Mouse (Mus musculus): ENCODE data around the gene Ripply3.

Ripply3 gene

DNA sequence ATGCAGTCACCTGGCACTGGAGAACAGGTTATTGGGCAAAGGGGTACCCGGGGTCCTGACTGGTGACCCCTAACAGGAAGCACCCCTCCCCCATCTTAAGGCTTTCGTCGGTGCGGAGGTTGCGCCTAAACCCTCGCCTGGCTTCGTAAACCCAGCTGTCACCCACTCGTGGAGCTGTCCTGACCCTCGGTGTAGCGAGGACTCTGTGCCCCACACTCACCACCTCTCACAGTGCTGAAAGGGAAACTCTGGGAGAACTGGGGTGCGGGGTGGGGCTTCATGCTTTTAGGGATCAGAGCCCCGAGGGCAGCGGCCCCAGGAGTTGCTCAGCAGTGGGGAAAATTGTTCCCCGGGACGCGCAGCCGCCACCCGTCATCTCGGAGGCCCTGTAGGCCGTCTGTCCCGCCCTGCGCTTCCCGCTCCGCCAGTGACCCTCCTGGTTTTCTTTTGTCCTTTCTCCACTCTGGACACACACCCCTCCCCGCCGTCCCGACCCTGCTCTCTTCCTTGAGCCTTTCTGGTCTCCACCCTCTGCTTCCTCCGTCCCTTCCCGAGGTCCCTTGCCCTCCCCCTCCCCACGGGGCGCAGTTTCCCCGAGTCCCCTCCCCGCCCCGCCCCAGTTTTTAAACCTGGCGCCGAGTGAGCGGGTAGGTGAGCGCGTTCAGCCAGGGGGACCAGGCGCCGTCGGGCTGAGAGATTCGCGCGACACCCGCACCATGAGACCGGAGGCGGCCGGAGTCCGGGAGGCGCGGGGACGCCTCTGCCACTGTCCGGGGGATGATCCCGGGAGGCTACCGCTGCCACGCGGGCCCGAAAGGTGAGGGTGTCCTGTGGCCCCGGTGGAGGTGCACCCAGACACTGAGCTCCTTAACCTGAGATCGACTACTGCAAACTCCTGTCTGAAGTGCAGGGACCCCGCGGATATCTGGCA, at the start of gene Ripply3:
Ripply3 (plus strand) TSS at position 640 of the 931 bp plus-strand sequence.
- peak; percentile 36 to 50 for DNase-seq

- DNase-seq, result peak; percentile 15 to 26
Observed at GRCm38 (mm10) chr16:94283972-94284371, 44.2 kb upstream of the Ripply3 start.

GRCm38 (mm10) chr16:94287826-94288225, 40.4 kb upstream of the Ripply3 start:
- no peak for DNase-seq

GRCm38 (mm10) chr16:94289138-94290072, 38.8 kb upstream of the Ripply3 start:
- peak in 1 of 2 experiments; percentile 17 for DNase-seq

DNA sequence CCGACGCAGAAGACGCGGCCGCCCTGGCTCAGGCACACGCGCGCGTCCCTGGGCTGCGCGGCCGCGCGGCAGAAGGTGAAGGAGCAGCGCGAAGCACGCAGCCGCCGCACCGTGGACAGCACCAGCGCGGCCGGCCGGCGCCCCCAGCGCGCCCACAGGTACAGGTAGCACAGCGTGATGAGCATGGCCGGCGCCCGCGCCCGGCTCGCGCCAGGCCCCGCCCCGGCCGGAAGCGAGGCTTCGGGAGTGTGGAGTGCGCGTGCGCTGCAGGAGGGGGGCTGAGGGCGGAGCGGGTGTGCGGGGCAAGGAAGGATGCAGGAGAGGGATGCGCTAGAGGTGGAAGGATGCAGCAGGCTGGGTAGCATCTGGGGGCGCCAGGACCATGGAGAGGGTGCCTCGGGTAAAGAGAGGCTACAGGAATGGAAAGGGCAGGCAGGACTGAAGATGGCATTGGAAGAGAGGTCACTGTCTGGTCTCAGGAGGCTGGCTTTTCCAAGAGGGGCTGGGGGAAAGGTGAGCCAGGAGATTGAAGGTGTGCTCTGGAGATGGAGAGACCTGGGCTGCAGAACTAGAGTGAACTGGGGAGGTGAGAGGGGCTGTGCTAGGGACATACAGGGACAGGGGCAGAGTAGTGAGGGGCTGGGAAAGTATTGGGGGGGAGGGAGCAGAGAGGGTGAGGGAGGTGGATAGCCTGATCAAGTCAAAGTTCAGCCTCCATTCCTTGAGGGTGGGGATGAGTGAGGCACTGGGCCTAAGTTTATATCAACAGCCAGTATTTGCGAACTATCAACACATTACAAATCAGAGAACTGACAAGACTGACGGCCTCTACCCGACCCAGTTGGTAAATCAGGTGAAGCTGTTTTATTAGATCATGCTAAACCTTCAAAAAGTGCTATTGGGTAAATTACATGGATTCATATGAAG, 37.9 kb upstream of the Ripply3 start:
- peak; percentile 81 to 82 for DNase-seq

GRCm38 (mm10) chr16:94291141-94291540, 37.1 kb upstream of the Ripply3 start:
- DNase-seq, result no peak

GRCm38 (mm10) chr16:94298081-94298480, 30.1 kb upstream of the Ripply3 start:
- no peak for DNase-seq

GRCm38 (mm10) chr16:94299210-94299609, 29.0 kb upstream of the Ripply3 start:
- DNase-seq, result no peak

DNA sequence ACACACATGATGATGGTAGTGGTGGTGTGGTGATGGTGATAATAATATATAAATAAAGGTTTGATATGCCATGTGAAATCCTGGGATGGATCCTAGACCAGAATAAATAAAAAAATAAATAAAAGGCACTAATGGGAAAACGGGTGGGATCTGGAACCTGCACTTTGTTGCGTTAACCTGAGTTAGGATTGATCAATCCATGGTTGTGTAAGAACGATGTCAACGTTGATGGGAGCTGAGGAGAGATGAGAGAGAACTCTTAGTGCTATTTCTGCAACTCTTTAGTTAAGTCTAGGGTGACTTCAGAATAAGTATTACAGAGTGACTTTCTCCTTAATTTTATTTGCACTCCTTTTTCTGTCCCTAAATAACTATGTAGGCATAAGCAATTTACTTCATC, 27.0 kb upstream of the Ripply3 start:
- no peak for DNase-seq

DNA sequence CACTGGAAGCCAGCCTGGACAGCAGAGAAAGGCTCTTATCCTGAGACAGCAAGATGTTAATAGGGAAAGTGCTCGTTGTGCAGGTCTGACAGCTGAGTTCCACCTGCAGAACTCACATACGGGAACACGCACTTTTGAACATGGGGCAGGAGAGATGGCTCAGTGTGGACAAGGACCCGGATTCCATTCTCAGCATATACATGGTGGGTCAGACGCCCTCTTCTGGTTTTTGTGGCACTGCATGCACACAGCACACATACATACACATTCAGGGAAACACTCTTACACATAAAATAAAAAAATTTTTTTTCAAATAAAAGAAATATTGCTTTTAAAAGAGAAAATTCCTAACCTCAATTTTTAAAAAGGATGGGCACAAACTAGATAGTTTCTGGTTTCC, 26.5 kb upstream of the Ripply3 start:
- DNase-seq, result no peak

- peak; percentile 27 to 31 for DNase-seq
Observed at GRCm38 (mm10) chr16:94302274-94303202, 25.7 kb upstream of the Ripply3 start.

GRCm38 (mm10) chr16:94303203-94303535, 25.1 kb upstream of the Ripply3 start:
- no peak for DNase-seq

- DNase-seq, result no peak
Observed at GRCm38 (mm10) chr16:94307526-94307925, 20.7 kb upstream of the Ripply3 start.

DNA sequence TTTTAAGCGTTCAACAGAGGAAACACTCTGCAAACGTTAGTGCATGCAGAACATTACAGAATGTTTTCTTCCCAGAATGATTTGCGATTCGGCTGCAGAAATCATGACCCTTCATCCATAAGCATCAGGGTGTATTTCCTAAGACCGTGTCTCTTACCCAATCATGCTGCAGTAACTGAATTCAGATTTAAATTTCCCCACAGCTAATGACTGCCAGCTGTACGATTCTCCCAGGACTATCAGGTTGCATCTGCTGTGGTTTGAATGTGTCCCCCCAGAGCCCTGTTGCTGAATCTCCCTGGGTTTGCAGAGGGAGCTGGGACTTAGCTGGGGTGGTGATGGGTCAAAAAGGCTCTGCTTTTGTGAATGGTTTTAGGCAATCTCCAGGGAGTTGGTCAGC, 20.3 kb upstream of the Ripply3 start:
- DNase-seq, result no peak

GRCm38 (mm10) chr16:94309025-94309424, 19.2 kb upstream of the Ripply3 start:
- DNase-seq, result no peak

GRCm38 (mm10) chr16:94311416-94311815, 16.8 kb upstream of the Ripply3 start:
- DNase-seq, result no peak

- DNase-seq, result no peak
Observed at GRCm38 (mm10) chr16:94311931-94312330, 16.3 kb upstream of the Ripply3 start.

- DNase-seq, result peak; percentile 82 to 85
Observed at GRCm38 (mm10) chr16:94312663-94313228, 15.5 kb upstream of the Ripply3 start.

GRCm38 (mm10) chr16:94313229-94314030, 14.8 kb upstream of the Ripply3 start, which contains the start of gene Hlcs:
Gene Hlcs, minus strand, starts transcription at chr16:94313571.
- DNase-seq, result peak; percentile 97 to 99

DNA sequence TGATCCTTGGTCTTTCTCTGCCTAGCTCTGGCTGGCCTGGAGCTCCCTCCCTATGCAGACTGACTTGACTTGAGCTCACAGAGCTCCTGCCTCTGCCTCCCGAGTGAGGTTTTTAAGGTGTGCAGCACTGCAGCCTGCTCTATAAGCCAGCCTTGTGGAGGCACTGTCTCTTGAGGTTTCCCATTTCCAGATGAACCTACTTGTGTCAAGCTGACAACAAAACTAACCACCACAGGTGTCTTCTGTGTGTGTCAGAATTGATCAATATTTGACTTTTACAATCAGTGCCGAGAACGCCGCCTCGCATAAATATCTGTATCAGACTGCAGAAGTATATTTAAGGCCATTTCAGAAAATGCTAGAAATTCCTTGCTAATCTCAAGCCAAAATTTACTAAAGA, 13.6 kb upstream of the Ripply3 start:
- no peak for DNase-seq

Measured in B cell, adult 2 months (primary cell).